Mouse (Mus musculus) heart, embryonic 11.5 days (tissue): ENCODE data around the gene Ufsp1. TPM values are rescaled to one million over a fixed set of nuclear protein-coding genes. Genes with fewer than 3 reads are reported as not detected.
A peak's percentile ranks its signal among the peaks of the same experiment; 100 is the strongest.

Experiments used
- ATAC-seq: fragments of 200-750 bp; cut with Nextera tagmentation; replicated peaks from 2 replicates; pipeline ENCODE4 v1.8.0; 2017; ENCODE audit warnings: moderate library complexity; ENCODE audit not compliant: insufficient number of reproducible peaks, low FRiP score, low TSS enrichment
- H3K27ac ChIP-seq: fragments of 300-500 bp; sonication (generic); 2 replicates; pipeline ENCODE4 v1.5.1; 2014; ENCODE audit warnings: mild to moderate bottlenecking, low read depth, low read length
- H3K27me3 ChIP-seq: fragments of 300-500 bp; sonication (generic); 2 replicates; pipeline ENCODE4 v1.6.1; 2014; ENCODE audit warnings: mild to moderate bottlenecking, low read length, mixed read lengths; ENCODE audit not compliant: control insufficient read depth, insufficient read depth
- H3K36me3 ChIP-seq: fragments of 300-500 bp; sonication (generic); 2 replicates; pipeline ENCODE4 v1.6.1; 2014; ENCODE audit warnings: mild to moderate bottlenecking, low read length, moderate library complexity, mixed read lengths; ENCODE audit not compliant: control insufficient read depth, insufficient read depth
- H3K4me1 ChIP-seq: fragments of 300-500 bp; sonication (generic); 2 replicates; pipeline ENCODE4 v1.6.1; 2014; ENCODE audit warnings: low read length; ENCODE audit not compliant: control insufficient read depth, insufficient read depth
- H3K4me2 ChIP-seq: fragments of 300-500 bp; sonication (generic); 2 replicates; pipeline ENCODE4 v1.6.1; 2014; ENCODE audit warnings: mild to moderate bottlenecking, moderate library complexity
- H3K4me3 ChIP-seq: fragments of 300-500 bp; sonication (generic); 2 replicates; pipeline ENCODE4 v1.5.1; 2014; ENCODE audit warnings: low read depth, low read length
- H3K9ac ChIP-seq: fragments of 300-500 bp; sonication (generic); 2 replicates; pipeline ENCODE4 v1.6.1; 2014; ENCODE audit warnings: mild to moderate bottlenecking, low read depth, low read length, moderate library complexity
- H3K9me3 ChIP-seq: fragments of 300-500 bp; sonication (generic); replicated peaks from 2 replicates; pipeline ENCODE4 v1.6.1; 2016; ENCODE audit warnings: low read length; ENCODE audit not compliant: control insufficient read depth
- WGBS: fragments of 180-500 bp; shearing (Covaris S2); extraction: QIAGEN DNeasy Blood & Tissue Kit; methylation state at CpG from one replicate; pipeline ENCODE4 v1.1.7; 2014; ENCODE audit not compliant: insufficient replicate concordance; 5-methylcytosine and 5-hydroxymethylcytosine counted together
- polyA plus RNA-seq: library from polyadenylated mRNA; unstranded; fragments of >200 nt; fragmentation: Nextera tagmentation; extraction: Ambion mirVana; gene quantifications from 2 replicates; pipeline ENCODE4 v1.2.1, GENCODE M21; 2014

The Ufsp1 gene
- polyA plus RNA-seq, 1 experiment from 2014 or later: 9.1 TPM

DNA sequence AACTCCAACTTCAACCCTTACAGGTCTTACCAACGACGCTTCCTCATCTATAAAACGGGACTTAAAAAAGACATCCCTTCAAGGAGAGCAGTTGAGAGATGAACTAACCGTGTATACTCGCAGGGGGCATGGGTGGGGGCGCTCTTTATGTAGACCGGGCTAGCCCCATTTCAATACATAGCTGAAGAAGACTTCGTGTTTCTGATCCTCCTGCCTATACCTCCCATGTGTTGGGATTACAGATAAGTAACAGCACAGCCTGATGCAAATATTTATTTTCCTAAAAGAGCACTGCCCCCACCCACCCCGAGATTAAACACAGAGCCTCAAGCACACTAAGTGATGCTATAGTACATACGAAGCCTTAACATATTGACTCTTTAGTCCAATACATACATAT, 39.9 kb downstream of the Ufsp1 start:
- WGBS: 47% methylated on average over 10 of the region's 10 CpGs
- ATAC-seq: no peak
- no peak overlapping the region for H3K4me3 ChIP-seq
- H3K9ac ChIP-seq: no peak overlapping the region
- no peak overlapping the region for H3K27ac ChIP-seq
- no peaks in the 10 kb centered on the region for H3K27me3 ChIP-seq
- H3K4me1 ChIP-seq: peaks cover 18% of the 10 kb centered on the region
- H3K36me3 ChIP-seq: no peaks in the 10 kb centered on the region
- no peaks in the 10 kb centered on the region for H3K9me3 ChIP-seq
- H3K4me2 ChIP-seq: peak overlapping the region; percentile 98

DNA sequence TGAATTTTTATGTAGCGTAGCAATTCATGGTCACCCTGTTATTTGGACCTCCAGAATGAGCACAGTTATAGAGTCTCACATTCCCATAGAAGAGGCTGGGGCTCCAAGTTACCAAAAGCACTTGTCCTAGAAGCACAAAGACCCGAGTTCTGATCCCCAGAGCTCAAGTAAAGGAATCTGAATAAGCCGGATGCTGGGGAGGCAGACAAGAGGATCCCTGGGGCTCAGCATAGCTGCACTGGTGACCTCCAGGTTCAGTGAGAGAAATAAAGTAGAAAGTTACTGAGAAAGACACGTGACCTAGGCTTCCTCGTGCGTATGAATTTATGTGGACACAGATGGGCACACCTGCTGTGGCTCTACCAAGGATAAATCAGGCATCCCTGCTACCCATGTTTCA, 40.6 kb downstream of the Ufsp1 start:
- WGBS: 75% methylated on average over 6 of the region's 6 CpGs
- Histone ChIP-seq H3K9ac (no peak overlapping the region), H3K4me2 (no peak overlapping the region), H3K27me3 (no peaks in the 10 kb centered on the region), H3K4me1 (peaks cover 25% of the 10 kb centered on the region), H3K36me3 (no peaks in the 10 kb centered on the region), H3K27ac (no peak overlapping the region), H3K9me3 (no peaks in the 10 kb centered on the region), H3K4me3 (no peak overlapping the region)
- ATAC-seq: no peak

DNA sequence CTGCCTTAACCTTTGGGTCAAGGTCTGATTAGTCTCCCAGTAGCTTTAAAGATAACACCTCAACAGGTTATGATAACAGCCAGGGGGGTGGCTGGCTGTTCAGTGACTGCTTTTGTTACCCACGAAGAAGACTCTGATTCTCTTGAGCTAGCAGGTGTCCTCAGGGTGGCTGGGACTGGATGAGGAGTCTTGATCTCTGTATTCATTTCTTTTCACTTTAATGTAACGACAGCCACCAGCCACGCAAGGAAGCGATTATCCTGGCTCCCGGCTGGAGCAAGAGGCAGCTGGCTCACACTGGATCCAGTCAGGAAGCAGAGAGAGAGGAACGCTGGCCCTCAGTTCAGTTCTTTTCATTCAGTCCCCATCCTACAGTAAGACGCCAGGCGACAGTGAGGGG, 42.8 kb downstream of the Ufsp1 start:
- Histone ChIP-seq H3K27me3 (no peaks in the 10 kb centered on the region), H3K9me3 (no peaks in the 10 kb centered on the region), H3K36me3 (no peaks in the 10 kb centered on the region), H3K4me1 (peaks cover 25% of the 10 kb centered on the region), H3K4me3 (no peak overlapping the region), H3K27ac (peak overlapping the region; percentile 24; the same call in 1 of the 2 replicates), H3K9ac (0 out of 2 replicates have a peak overlapping the region, but pooled peaks have one; percentile 30), H3K4me2 (no peak overlapping the region)
- ATAC-seq: no peak
- WGBS: 31% methylated on average over 8 of the region's 8 CpGs

DNA sequence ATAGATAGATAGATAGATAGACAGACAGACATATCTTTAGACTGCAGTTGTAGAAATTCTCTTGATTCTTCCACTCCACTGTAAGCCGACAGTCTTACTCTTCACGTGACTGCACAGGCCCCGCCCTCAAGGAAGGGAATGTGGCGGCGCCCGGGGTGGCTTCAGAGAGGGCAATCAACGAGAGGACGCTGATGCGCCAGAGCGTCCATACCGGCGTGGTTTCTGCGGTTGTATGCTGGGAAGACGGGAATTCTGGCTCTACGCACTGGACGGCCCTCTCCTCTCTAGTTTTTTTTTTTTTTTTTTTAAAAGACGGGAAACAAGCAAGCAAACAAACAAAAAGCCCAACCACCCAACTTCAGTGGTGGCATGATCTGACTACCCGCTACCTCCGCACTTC, 43.8 kb downstream of the Ufsp1 start:
- peak overlapping the region; percentile 48 for H3K4me3 ChIP-seq
- ATAC-seq: peak; percentile 62
- H3K9ac ChIP-seq: peak overlapping the region; percentile 83
- no peaks in the 10 kb centered on the region for H3K9me3 ChIP-seq
- peak overlapping the region; percentile 87 for H3K4me2 ChIP-seq
- H3K27me3 ChIP-seq: no peaks in the 10 kb centered on the region
- H3K27ac ChIP-seq: peak overlapping the region; percentile 85
- 1% methylated on average over 19 of the region's 19 CpGs for WGBS
- H3K36me3 ChIP-seq: no peaks in the 10 kb centered on the region
- peaks cover 20% of the 10 kb centered on the region for H3K4me1 ChIP-seq

DNA sequence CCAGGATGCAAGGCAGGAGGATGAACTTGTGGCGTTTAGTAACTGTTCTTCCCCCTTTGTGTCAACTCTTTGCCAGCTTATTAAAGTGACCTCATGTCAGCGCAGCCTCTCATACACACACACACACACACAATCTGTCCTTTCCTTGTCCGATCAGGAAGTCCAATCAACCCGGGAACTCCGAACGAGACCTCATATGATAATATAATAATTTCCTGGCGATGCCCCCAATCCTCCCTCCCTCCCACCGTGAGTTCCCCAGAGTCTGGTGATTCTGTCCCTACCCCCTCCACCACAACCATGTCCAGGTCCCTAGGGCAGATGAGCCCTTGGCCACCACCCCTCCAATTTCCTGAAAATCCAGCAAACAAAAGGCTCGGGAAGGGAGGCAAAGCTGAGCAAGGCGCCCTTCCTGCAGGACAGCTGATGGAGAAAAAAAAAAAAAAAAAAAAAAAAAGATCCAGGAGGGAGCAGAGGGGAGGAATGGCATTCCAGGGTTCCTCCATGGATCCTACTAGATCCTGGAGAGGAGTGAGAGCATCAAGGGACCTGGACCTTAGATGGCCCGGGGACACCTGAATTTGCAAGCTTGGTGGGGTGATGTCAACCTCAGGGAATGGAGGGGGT, 44.3 kb downstream of the Ufsp1 start:
- whole genome bisulfite sequencing: 2% methylated on average over 11 of the region's 11 CpGs
- Histone ChIP-seq H3K4me2 (peak overlapping the region; percentile 87), H3K9me3 (no peaks in the 10 kb centered on the region), H3K4me3 (peak overlapping the region; percentile 48), H3K36me3 (no peaks in the 10 kb centered on the region), H3K4me1 (peaks cover 20% of the 10 kb centered on the region), H3K27me3 (no peaks in the 10 kb centered on the region), H3K9ac (peak overlapping the region; percentile 83), H3K27ac (peak overlapping the region; percentile 85)
- peak; percentile 11; the same call in 1 of the 2 replicates for ATAC-seq

DNA sequence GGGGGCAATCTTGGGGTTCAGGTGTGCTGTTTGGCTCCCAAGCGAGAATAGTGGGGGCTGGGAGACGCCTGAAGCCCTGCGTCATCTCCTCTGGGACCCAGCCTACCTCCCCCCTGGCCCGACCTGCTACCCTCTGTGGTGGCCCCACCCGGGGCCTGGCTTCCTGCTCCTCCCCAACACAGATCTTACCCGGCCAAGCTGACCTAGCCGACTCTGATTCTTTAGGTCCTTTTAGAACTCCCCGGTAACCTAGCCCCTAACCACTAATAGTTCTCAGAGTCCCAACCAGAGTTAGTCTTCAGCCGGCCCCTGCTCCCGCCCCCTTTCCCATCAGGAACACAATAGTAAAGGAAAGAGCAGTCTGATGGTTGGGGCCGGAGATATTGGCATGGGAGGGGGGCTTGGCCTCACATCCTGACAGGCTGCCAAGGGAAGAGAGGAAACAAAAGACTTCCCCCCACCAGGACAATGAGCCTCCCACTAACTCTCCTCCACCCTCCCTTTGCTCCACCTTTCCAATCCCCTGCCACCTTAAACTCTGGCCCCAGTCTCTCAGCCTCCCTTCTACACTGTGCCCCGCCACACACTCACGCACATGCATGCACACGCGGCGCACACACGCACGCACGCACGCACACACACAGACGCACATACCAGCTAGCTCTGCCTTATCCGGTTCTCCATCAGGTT, 45.0 kb downstream of the Ufsp1 start:
- no peaks in the 10 kb centered on the region for H3K27me3 ChIP-seq
- H3K9me3 ChIP-seq: no peaks in the 10 kb centered on the region
- peak overlapping the region; percentile 48 for H3K4me3 ChIP-seq
- peak overlapping the region; percentile 83 for H3K9ac ChIP-seq
- no peaks in the 10 kb centered on the region for H3K36me3 ChIP-seq
- H3K27ac ChIP-seq: peak overlapping the region; percentile 85
- WGBS: 7% methylated on average over 22 of the region's 22 CpGs
- H3K4me1 ChIP-seq: peaks cover 20% of the 10 kb centered on the region
- ATAC-seq: peak; percentile 64
- H3K4me2 ChIP-seq: peak overlapping the region; percentile 87

DNA sequence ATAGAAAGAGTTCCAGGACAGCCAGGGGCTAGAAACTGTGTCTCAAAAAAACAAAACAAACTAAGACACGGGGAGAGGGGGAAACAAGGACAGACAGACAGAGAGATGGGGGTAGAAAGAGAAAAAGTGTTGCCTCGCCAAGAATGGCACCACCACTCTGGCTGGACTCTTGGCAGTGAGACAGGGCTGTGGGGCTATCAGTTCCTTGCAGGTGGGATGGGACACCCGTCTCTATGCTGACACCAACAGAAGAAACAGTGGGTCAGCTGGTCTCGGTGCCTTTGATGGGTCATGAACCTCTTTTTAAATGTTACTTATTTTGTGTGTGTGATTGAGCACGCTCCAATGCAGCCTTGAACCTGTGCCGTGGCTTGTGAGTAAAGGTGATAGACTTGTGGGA, 45.8 kb downstream of the Ufsp1 start:
- Histone ChIP-seq H3K27ac (peak overlapping the region; percentile 85; the same call in 1 of the 2 replicates), H3K4me3 (no peak overlapping the region), H3K36me3 (no peaks in the 10 kb centered on the region), H3K4me2 (no peak overlapping the region; the same call in 1 of the 2 replicates), H3K27me3 (no peaks in the 10 kb centered on the region), H3K9me3 (no peaks in the 10 kb centered on the region), H3K9ac (no peak overlapping the region), H3K4me1 (peaks cover 20% of the 10 kb centered on the region)
- no peak for ATAC-seq
- 66% methylated on average over 6 of the region's 6 CpGs for WGBS

DNA sequence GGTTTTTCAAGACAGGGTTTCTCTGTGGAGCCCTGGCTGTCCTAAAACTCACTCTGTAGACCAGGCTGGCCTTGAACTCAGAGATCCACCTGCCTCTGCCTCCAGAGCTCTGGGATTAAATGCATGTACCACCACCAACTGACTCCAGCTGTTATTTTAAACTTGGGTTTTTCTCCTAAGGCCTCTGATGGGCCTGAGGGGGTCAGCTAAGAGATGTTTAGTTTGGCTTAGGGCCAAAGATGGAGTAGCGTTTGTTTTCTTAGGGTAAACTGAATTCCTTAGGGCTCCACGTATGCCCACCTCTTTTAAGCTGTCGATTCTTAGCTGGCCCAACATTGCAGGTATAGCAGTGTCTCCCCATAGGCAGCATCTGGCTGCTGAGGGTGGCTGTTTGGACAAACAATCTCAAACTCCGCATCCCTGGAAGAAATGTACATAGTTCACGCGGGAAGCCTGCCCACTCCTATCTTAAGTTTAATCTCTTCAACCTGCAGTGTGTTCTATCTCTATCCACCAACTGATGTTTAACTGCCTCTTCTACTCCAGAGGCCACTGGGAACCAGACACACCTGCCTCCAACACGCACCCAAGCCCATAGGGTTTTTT, 48.1 kb downstream of the Ufsp1 start:
- Histone ChIP-seq H3K27me3 (no peaks in the 10 kb centered on the region), H3K9me3 (no peaks in the 10 kb centered on the region), H3K36me3 (no peaks in the 10 kb centered on the region), H3K4me2 (no peak overlapping the region), H3K9ac (no peak overlapping the region), H3K4me3 (no peak overlapping the region), H3K4me1 (peaks cover 26% of the 10 kb centered on the region), H3K27ac (no peak overlapping the region)
- no peak for ATAC-seq
- WGBS: 64% methylated on average over 7 of the region's 7 CpGs
